Mouse (Mus musculus) ZHBTc4 (cell line): ENCODE data around the gene Myg1.

ENCODE experiments used
- DNase-seq: peaks from one replicate; pipeline ENCODE4 v3.0.0-alpha.2; 2011; ENCODE audit warnings: low read depth, low spot score

Gene Myg1

DNA sequence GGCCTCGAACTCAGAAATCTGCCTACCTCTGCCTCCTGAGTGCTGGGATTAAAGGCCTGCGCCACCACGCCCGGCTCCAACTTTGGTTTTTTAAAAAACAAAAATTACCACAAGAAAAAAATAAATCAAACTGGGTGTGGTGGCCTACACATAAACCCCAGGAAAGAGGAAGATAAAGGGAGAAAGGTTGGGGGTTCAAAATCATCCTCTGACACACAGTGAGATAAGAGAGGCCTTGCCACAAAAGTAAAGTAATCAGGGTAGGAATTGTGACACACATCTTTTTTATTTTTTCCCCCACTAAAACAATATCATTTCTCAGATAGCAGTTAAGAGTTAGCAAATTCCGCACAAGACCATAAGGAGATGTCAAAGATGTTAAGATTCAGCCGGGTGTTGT is 52.2 kb downstream of the Myg1 start:
- DNase-seq = no peak

DNA sequence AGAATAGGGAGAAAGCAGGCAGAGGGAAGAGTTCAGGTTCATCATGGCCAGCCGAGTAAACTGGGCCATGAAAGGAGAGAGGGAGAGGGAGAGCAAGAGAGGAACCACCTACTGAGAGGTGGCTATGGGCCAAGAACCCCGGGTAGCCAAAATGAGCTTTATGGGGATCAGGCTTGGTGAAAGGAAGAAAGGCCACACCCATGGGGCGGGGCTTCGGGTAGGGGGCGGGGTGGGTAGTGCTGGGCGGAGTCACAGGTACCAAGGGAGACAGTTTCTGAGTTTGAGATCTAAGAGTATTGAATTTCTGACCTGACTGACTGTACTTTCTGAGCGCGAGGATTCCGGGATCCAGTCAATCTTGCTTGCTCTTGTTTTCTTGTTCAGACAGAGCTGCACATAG is 55.1 kb downstream of the Myg1 start:
- peak; percentile 83 for DNase-seq
